Mouse (Mus musculus) liver, embryonic 15.5 days (tissue): ENCODE measurements around the gene Zfp318. TPM values are rescaled to one million over a fixed set of nuclear protein-coding genes. Genes with fewer than 3 reads are reported as not detected.

Experiments
- polyA plus RNA-seq: library from polyadenylated mRNA; unstranded; fragments of >200 nt; fragmentation: Nextera tagmentation; extraction: Ambion mirVana; gene quantifications from 2 replicates; pipeline ENCODE4 v1.2.1, GENCODE M21; 2015

The Zfp318 gene
- polyA plus RNA-seq, 1 experiment from 2014 or later = 1.5 TPM

Other genes starting within 250 kb of the Zfp318 start
- gene Rsph9, start 239.5 kb upstream of the Zfp318 start, polyA plus RNA-seq = 0.83 and 1.1 TPM in 2 replicates
- gene Mad2l1bp, start 230.2 kb upstream of the Zfp318 start, polyA plus RNA-seq = 42.5 and 47.5 TPM in 2 replicates
- 33.2 and 36.8 TPM in 2 replicates for gene Gtpbp2, start 222.7 kb upstream of the Zfp318 start, polyA plus RNA-seq
- 15.8 and 17.1 TPM in 2 replicates for gene Polh, start 181.1 kb upstream of the Zfp318 start, polyA plus RNA-seq
- gene Xpo5, start 180.9 kb upstream of the Zfp318 start, polyA plus RNA-seq = 14.4 and 15.2 TPM in 2 replicates
- gene Polr1c, start 135.7 kb upstream of the Zfp318 start, polyA plus RNA-seq = 29.0 and 30.6 TPM in 2 replicates
- 44.2 and 59.9 TPM in 2 replicates for gene Yipf3, start 135.7 kb upstream of the Zfp318 start, polyA plus RNA-seq
- 0.08 TPM in 1 of 2 replicates, not detected in the other for gene Lrrc73, start 130.2 kb upstream of the Zfp318 start, polyA plus RNA-seq
- 9.8 and 10.5 TPM in 2 replicates for gene Tjap1, start 100.7 kb upstream of the Zfp318 start, polyA plus RNA-seq
- 0.24 TPM in 1 of 2 replicates, not detected in the other for gene Dlk2, start 86.3 kb upstream of the Zfp318 start, polyA plus RNA-seq
- gene Abcc10, start 55.4 kb upstream of the Zfp318 start, polyA plus RNA-seq = 1.8 and 2.0 TPM in 2 replicates
- not detected in 2 replicates for gene Crip3, start 45.2 kb downstream of the Zfp318 start, polyA plus RNA-seq
- not detected in 2 replicates for gene Slc22a7, start 54.7 kb downstream of the Zfp318 start, polyA plus RNA-seq
- 0.01 TPM in 2 replicates for gene Ttbk1, start 103.9 kb downstream of the Zfp318 start, polyA plus RNA-seq
- gene Dnph1, start 113.0 kb downstream of the Zfp318 start, polyA plus RNA-seq = 17.5 and 17.7 TPM in 2 replicates
- 0.50 and 0.51 TPM in 2 replicates for gene Cul9, start 162.7 kb downstream of the Zfp318 start, polyA plus RNA-seq
- gene Srf, start 172.4 kb downstream of the Zfp318 start, polyA plus RNA-seq = 2.2 and 3.1 TPM in 2 replicates
- 7.8 and 9.1 TPM in 2 replicates for gene Ptk7, start 245.8 kb downstream of the Zfp318 start, polyA plus RNA-seq